Mouse (Mus musculus) kidney, adult 2 months (tissue): ENCODE results near the gene Col5a1. TPM values are rescaled to one million over a fixed set of nuclear protein-coding genes. Genes with fewer than 3 reads are reported as not detected.

ENCODE experiments used
- DNase-seq: peaks from one replicate; pipeline ENCODE4 v3.0.0; 2021
- H3K27ac ChIP-seq: fragments of 200-500 bp; 2 replicates; pipeline ENCODE4 v1.5.1; 2012; ENCODE audit warnings: low read depth, low read length, control low read depth, inconsistent platforms; ENCODE audit not compliant: insufficient read depth
- H3K27me3 ChIP-seq: fragments of 200-500 bp; replicated peaks from 2 replicates; pipeline ENCODE4 v1.6.1; 2012; ENCODE audit warnings: mild to moderate bottlenecking, moderate library complexity, low read length, inconsistent platforms; ENCODE audit not compliant: control insufficient read depth, insufficient read depth
- H3K36me3 ChIP-seq: fragments of 200-500 bp; 2 replicates; pipeline ENCODE4 v1.6.1; 2012; ENCODE audit warnings: mild to moderate bottlenecking, moderate library complexity, low read length, inconsistent platforms; ENCODE audit not compliant: control insufficient read depth, insufficient read depth
- H3K4me1 ChIP-seq: fragments of 200-500 bp; 2 replicates; pipeline ENCODE4 v1.6.1; 2011; ENCODE audit warnings: low read length; ENCODE audit not compliant: control insufficient read depth, insufficient read depth
- H3K4me3 ChIP-seq: fragments of 200-500 bp; 2 replicates; pipeline ENCODE4 v1.5.1; 2011; ENCODE audit warnings: mild to moderate bottlenecking, low read depth, low read length, control low read depth; ENCODE audit not compliant: insufficient read depth
- CTCF ChIP-seq: fragments of 200-500 bp; conservative IDR thresholded peaks from 2 replicates; pipeline ENCODE4 v1.5.1; 2011; ENCODE audit warnings: low read depth, mild to moderate bottlenecking, control low read depth, low read length, moderate library complexity, mixed read lengths; ENCODE audit not compliant: insufficient read depth, insufficient read length
- POLR2A ChIP-seq: fragments of 200-500 bp; IDR thresholded peaks from one replicate; pipeline ENCODE4 v1.6.1; 2011; ENCODE audit warnings: low read depth, low read length, control low read depth
- WGBS: fragments of 180-500 bp; shearing (Covaris S2); methylation state at CpG from one replicate; pipeline ENCODE4 v1.1.7; 2018; 5-methylcytosine and 5-hydroxymethylcytosine counted together
- polyA plus RNA-seq: library from polyadenylated mRNA; depleted of rRNA; stranded (reverse); fragments of >200 nt; gene quantifications from 2 replicates; pipeline ENCODE4 v1.2.3, GENCODE M21; 2012

Gene Col5a1
- polyA plus RNA-seq, 1 experiment: 7.5 TPM

GRCm38 (mm10) chr2:27885456-27886147 lies 623 bp upstream of the Col5a1 start:
- no peak for TF ChIP-seq CTCF
- no peak for TF ChIP-seq POLR2A
- peak; percentile 46 for DNase-seq
- H3K27me3 ChIP-seq: no peaks in the 10 kb centered on the region
- no peak overlapping the region for H3K27ac ChIP-seq
- WGBS: 20% methylated on average over 12 of the region's 12 CpGs
- no peaks in the 10 kb centered on the region for H3K4me1 ChIP-seq
- no peaks in the 10 kb centered on the region for H3K36me3 ChIP-seq
- peak overlapping the region; percentile 56 for H3K4me3 ChIP-seq

- 1% methylated on average over 64 of the region's 67 CpGs for WGBS
- 0 out of 2 replicates have a peak, but pooled peaks have one; percentile 18 for TF ChIP-seq CTCF
- TF ChIP-seq POLR2A: no peak
- Histone ChIP-seq H3K27ac (no peak overlapping the region), H3K27me3 (no peaks in the 10 kb centered on the region), H3K36me3 (no peaks in the 10 kb centered on the region), H3K4me3 (peak overlapping the region; percentile 56), H3K4me1 (no peaks in the 10 kb centered on the region)
- peak; percentile 35 for DNase-seq
Measured at GRCm38 (mm10) chr2:27886608-27887460, 609 bp downstream of the Col5a1 start.

GRCm38 (mm10) chr2:27887461-27888264 lies 1.4 kb downstream of the Col5a1 start:
- Histone ChIP-seq H3K4me3 (peak overlapping the region; percentile 56; the same call in 1 of the 2 replicates), H3K27ac (no peak overlapping the region), H3K27me3 (no peaks in the 10 kb centered on the region), H3K4me1 (no peaks in the 10 kb centered on the region), H3K36me3 (no peaks in the 10 kb centered on the region)
- WGBS: 28% methylated on average over 11 of the region's 11 CpGs
- no peak for TF ChIP-seq CTCF
- TF ChIP-seq POLR2A: no peak
- peak; percentile 33 for DNase-seq

DNA sequence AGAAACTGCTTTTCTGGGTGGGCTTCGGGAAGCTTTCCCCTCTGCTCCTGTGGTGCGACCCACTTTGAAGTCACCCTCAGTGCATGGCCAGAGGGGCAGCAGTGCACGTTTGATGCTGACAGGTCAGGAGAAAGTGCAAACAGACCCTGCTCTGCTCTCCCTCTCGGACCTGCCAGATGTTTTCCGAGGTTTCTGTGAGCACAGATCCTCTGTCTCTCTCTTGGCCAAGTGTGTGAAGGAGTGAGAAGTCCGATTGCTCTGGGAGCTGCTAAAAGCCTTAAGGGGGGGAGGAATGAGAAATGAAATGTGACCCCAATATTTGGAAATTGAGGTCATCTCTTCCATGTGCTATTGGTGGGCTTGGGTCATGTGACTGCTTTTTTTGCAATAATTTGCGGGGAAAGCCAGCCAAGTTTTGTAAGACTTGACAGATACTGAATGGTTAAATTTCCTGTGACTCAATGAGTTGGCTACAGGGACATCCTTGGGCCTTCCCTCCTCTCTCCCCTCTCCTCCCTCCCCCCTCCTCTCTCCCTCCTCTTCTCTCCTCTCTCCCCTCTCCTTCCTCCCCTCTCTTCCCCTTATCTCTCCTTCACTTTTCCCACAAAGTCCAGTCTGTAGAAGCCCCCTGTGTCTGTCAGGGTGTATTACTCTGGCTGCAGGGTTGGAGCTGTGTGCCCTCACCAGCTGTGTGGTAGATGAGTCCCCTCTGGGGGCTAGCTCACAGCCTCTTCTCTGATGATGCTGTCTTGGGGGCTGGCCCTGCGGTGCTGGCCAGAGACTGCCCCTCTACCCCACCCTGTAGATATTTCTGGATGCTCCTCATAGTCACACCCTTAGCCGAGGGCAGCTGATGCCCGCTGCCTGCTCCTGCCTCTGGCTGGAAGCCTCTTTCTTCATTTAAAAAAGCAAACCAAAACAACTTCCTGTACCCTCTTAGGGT lies 2.6 kb downstream of the Col5a1 start:
- Histone ChIP-seq H3K27me3 (no peaks in the 10 kb centered on the region), H3K27ac (peak overlapping the region; percentile 36; the same call in 1 of the 2 replicates), H3K4me1 (no peaks in the 10 kb centered on the region), H3K4me3 (peak overlapping the region; percentile 21; the same call in 1 of the 2 replicates), H3K36me3 (no peaks in the 10 kb centered on the region)
- TF ChIP-seq CTCF: no peak
- no peak for TF ChIP-seq POLR2A
- peak; percentile 54 for DNase-seq
- 35% methylated on average over 10 of the region's 10 CpGs for WGBS

DNA sequence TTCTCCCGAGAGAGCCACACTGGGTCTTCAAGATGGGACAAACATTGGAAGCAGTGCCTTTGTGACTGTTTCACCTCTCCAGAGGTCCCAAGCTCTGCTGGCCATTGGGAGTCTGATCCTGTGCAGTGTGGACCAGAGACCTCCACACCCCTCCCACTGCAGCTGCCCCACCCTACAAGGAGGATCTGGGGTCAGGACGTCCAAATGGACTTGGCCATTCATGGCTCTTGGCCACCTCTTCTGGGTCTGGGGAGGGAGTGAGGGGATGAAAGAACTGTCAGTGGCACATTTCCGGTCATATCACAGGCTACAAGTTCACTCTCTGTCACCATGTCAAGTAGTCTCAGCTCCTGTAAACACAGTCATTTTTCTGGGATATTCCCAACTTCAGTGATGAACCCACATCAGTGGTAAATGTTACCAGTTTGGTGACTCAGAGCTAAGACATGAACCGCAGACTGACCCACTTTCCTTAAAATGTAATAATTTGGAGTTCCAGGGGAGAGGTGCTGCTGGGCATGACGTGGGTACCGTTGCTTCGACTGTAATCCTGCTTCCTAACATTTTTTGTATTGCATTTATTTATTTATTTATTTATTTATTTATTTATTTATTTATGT lies 5.8 kb downstream of the Col5a1 start:
- Histone ChIP-seq H3K27ac (no peak overlapping the region), H3K27me3 (no peaks in the 10 kb centered on the region), H3K36me3 (no peaks in the 10 kb centered on the region), H3K4me3 (no peak overlapping the region), H3K4me1 (no peaks in the 10 kb centered on the region)
- WGBS: 79% methylated on average over 7 of the region's 7 CpGs
- DNase-seq: no peak
- TF ChIP-seq CTCF (no peak), POLR2A (no peak)

GRCm38 (mm10) chr2:27893015-27893414 lies 6.8 kb downstream of the Col5a1 start:
- Histone ChIP-seq H3K4me1 (no peaks in the 10 kb centered on the region), H3K27ac (no peak overlapping the region), H3K36me3 (no peaks in the 10 kb centered on the region), H3K4me3 (no peak overlapping the region), H3K27me3 (no peaks in the 10 kb centered on the region)
- TF ChIP-seq CTCF: no peak
- no peak for TF ChIP-seq POLR2A
- DNase-seq: no peak
- 96% methylated on average over 12 of the region's 12 CpGs for WGBS
